Mouse (Mus musculus) small intestine, adult 2 months (tissue): ENCODE measurements around the gene Csmd2.

Experiments
- CTCF ChIP-seq: fragments of 200-500 bp; IDR thresholded peaks from 2 replicates; pipeline ENCODE4 v1.5.1; 2012; ENCODE audit warnings: low read depth, mild to moderate bottlenecking, control low read depth, inconsistent platforms, low read length, moderate library complexity, mixed read lengths; ENCODE audit not compliant: insufficient replicate concordance, insufficient read length; ENCODE audit errors: extremely low read depth
- POLR2A ChIP-seq: fragments of 200-500 bp; IDR thresholded peaks from 2 replicates; pipeline ENCODE4 v1.6.1; 2012; ENCODE audit warnings: low read depth, mild to moderate bottlenecking, control low read depth, inconsistent platforms, low read length, moderate library complexity

GRCm38 (mm10) chr4:128131666-128132065 is 144.0 kb downstream of the Csmd2 start:
- TF ChIP-seq POLR2A (no peak), CTCF (no peak)
